Mouse (Mus musculus): ENCODE data around the gene Nphs2. TPM values are rescaled to one million over a fixed set of nuclear protein-coding genes. Genes with fewer than 3 reads are reported as not detected.
"Not testable (repeated sequence)": the region's sequence is repeated elsewhere in the genome, so short reads cannot be mapped to it uniquely, and the experiment has no call there.

Nphs2 gene
- total RNA-seq (2015; ENCODE audit: low replicate concordance), result not detected in 2 replicates
- total RNA-seq (2017; ENCODE audit: low replicate concordance), result not detected in 2 replicates

DNA sequence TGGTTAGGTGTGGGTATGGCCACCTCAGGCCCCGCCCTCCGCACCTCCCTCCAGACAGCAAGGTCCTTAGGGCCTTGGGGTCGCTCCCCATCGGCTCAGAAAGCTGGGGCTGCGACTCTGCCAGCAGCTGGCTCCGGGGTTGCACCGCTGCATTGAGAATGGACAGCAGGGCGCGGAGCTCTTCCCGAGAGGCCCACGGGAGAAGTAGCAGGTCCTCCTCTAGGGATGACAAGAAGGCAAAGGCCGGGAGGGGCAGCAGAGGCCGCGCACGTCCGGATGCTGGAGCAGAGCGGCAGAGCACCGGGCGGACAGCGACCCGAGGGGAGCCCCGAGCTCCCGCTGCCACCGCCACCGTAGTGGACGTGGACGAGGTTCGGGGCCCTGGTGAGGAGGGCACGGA is at the start of gene Nphs2:
Nphs2 (plus strand) TSS at position 98 of the 400 bp plus-strand sequence.
- ATAC-seq (replicated peaks; ENCODE audit: low FRiP score, poor library complexity, severe bottlenecking), result no peak

DNA sequence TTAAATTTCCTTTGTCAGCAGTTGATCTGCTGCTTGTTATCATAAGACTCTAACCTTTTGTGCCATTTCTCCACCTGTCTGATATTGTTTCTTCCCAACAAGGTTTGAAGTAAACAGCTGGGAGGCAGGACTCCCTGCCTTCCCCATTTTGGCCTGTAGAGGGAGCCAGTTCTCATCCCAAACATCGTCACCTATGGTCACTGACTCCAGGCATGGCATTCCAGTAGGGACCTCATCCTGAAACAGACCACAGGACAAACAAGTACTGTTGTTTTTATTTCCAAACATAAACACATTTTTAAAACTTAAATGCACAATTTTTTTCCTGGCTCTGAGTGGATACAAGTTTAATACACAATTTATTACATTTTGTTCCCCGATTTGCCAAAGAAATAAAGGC is 47.2 kb upstream of the Nphs2 start:
- no peak for ATAC-seq (replicated peaks; ENCODE audit: low FRiP score, poor library complexity, severe bottlenecking)

DNA sequence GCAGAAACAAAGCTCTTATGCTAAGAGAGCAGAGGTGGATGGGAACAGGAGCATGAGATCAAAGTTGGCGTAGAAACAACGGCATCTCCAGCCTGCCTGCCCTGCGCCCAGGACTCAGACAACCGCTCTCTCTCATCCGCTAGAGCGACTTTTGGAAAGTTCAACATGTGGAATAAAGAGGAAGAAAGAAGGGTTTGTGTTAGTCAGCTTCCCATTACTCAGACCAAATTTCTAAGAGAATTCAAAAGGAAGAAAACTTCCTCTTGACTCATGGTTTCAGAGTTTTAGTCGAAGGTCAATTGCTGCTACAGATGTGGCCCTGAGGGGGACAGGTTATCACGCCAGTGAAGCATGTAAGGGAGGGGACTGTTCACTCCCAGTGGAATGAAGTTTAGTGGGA is 46.6 kb upstream of the Nphs2 start:
- no peak for ATAC-seq (replicated peaks; ENCODE audit: low FRiP score, poor library complexity, severe bottlenecking)

DNA sequence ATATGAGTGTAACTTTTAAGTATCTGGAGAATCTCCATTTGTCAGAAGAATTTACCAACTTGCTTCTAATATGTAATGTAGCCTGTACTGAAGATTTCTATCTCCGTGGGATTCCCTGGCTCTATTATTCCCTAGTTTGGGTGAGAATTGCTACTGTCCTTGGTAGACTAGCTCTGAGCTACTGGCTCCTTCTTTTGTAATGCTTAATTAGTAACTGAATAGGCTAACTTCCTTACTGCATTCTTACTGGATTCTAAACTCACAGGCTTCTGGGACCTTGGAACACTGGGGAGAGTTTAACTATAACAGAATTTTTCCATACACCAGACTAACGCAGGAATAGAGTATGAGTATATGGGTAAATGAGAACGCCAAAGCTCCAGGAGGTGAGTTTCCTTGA is 42.0 kb upstream of the Nphs2 start:
- ATAC-seq (replicated peaks; ENCODE audit: low FRiP score, poor library complexity, severe bottlenecking), result not testable (repeated sequence)

DNA sequence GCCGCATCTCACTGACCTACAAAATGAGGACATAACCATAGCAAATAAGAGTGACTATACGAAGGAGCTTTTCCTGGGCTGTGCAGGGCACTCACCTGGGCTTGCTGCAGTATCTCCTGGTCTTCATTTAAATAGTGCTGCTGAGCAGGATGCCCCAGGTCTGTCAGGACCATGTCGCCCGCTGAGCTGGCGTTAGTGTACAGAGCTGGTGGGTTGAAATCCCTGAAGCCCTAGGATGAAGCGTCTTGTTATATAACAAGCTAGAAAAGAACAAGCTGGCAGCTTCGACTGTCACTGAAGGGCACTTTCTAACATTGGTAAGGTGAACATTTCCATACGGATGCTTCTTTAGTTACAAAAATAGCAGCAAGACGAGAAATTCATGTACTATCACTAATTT is 40.1 kb upstream of the Nphs2 start:
- ATAC-seq (replicated peaks; ENCODE audit: low FRiP score, poor library complexity, severe bottlenecking), result no peak

DNA sequence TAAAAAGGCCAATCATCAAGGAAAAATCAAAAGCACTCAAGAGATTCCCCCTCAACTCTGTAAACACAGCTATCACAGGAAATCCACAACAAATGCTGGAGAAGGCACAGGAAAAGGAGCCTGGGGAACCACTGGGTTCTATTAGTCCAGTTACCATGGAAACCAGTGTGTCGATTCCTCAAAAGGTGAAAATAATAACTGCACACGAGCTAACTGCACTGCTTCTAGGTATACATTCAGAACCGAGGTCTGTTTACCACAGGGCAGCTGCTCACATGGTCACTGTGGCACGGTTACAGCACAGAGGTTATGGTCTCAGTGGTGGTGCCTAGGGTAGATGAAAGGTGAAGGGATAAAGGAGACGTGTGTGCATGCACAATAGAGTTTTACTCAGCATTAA is 38.9 kb upstream of the Nphs2 start:
- ATAC-seq (replicated peaks; ENCODE audit: low FRiP score, poor library complexity, severe bottlenecking), result no peak

DNA sequence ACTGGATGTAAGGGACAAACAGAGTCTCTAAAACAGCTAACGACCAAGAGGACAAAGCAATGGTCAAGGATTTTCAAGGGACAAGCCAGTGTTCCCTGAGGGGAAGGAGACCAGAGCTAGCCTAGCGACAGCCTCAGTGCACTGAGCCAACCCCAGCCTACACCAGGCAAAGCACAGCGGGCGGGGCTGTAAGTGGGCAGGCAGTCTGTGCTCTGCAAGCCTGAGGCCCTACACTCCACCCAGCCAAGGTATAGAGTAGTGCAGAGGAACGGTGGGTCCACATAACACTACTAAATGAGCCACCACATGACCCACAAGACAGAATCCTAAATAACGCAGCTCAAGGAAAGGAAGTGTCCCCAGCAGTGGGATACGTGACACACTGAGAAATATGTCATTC is 36.9 kb upstream of the Nphs2 start:
- ATAC-seq (replicated peaks; ENCODE audit: low FRiP score, poor library complexity, severe bottlenecking), result no peak

DNA sequence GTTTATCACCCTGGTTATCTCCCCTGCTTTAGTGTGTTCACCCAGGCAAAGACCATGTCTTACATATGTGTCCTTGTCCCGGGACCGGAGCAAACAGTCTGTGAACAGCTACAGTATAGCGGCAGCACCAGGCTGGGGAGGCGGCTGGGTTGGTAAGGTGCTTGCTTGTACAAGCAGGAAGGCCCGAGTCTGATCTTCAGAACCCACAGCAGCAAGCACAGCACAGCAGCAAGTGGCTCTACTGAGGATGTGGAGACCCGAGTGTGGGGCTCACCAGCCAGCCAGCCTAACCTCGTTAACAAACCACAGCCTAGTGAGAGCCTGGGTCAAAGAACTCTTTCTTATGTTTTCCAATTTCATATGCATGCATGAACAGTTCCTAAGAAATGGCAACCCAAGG is 30.4 kb upstream of the Nphs2 start:
- ATAC-seq (replicated peaks; ENCODE audit: low FRiP score, poor library complexity, severe bottlenecking), result no peak

DNA sequence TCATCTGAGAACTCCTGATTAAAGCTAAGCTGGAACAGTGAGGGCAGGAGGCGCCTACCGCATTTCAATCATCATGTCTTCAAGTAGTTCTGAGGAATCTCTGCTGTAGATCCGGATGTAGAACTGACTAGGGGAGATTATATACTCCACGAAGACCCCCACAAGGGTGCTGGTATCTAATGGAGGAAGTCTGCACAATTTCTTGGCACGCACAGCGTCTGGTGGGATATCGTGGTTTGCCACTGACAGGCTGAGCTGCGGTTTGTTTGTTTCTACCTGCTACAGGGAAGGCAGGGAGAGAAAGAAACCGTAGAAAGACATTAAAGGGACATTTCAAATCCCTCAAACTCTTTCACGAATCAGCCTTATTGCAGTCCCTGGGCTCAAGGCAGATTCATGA is 26.3 kb upstream of the Nphs2 start:
- no peak for ATAC-seq (replicated peaks; ENCODE audit: low FRiP score, poor library complexity, severe bottlenecking)

DNA sequence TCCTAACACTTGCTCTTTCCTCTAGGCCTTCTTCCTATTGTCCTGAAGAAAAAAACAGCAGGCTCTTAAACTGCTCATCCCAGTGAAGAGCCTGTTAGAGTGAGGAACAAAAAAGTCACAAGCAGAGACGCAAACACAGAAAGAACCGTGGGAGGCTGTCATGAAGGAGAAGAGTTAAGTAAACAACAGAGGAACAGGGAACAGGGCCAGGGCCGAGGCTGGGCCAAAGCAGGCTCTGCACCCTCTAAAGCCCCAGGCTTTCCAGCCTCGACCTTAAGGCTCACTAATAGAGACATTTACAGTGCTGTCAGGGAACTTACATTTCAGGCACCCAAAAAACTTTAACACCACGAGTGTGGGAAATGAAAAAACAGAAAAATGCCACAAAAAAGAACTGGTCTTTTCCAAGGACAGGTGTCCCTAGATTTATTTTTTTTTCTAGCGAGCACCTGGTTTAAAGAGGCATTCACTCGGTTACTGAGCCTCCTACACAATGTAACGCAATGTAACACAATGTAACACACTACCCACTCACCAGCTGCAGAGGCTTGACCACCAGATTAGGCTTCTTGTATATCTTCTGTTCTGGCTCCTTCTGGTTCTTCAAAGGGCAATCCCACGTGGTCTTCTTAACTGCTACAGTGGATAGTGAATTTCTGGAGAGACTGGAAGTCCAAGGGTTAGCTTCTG is 25.5 kb upstream of the Nphs2 start:
- ATAC-seq (replicated peaks; ENCODE audit: low FRiP score, poor library complexity, severe bottlenecking), result no peak

DNA sequence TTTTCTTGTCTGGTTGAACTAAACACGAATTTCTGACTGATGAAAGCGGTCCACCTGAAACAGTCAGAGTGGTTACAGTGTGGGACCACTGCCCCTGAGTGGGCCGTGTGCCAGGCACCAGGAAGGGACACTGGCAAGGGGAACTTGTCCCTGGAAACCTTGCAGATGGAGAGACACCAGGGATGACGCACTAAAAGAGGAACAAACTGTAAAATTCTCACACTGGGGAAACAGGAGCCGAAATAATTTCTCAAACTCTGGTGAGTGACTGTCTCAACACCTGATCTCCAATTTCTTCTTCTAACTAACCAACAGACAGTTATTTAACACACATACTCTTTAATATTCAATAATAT is 25.0 kb upstream of the Nphs2 start:
- ATAC-seq (replicated peaks; ENCODE audit: low FRiP score, poor library complexity, severe bottlenecking), result no peak

DNA sequence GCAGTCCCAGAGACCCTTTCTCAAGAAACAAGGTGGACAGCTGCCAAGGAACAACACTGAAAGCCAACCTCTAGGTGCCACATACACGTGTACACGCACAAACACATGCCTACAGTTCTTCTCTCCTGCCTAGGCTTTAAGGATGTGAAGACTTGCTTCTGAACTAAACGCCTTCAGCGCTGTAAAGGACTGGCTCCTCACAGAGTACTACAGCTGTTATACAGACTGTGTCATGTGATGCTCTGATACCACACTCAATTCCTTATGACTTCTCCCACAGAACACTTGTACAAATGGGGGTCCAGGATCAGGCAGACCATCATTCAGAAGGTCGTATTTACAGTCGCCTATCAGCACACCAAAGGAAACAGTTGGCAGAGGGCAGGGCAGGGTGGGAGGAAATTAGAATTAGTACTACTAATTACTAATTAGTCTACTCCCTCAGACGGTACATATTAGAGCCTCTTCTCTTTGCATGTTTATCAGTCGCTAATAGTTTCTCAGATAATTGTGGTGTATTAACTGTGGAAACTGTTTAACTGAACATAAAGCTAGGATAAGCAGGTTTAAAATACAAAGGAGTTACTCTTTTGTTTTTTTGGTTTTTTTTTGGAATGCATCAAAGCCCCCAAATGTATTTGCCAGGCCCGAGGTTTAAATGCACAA is 21.8 kb upstream of the Nphs2 start:
- no peak for ATAC-seq (replicated peaks; ENCODE audit: low FRiP score, poor library complexity, severe bottlenecking)

DNA sequence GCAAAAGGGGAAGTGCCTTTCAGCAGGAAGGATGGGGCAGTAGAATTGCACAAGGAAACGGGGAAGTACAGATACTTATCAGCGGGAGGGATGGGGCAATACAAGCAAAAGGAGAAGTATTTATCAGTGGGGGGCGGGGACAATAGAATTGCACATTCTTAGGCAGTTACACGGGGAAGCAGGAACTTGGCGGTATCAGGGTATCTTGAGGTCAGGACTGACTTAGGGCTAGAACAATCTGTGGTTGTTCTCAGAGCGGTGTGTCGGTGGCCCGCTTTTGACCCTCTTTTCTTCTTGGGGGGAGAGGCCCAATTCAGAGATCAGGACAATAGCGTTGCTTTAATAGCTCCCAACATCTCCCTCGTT is 21.3 kb upstream of the Nphs2 start:
- not testable (repeated sequence) for ATAC-seq (replicated peaks; ENCODE audit: low FRiP score, poor library complexity, severe bottlenecking)

DNA sequence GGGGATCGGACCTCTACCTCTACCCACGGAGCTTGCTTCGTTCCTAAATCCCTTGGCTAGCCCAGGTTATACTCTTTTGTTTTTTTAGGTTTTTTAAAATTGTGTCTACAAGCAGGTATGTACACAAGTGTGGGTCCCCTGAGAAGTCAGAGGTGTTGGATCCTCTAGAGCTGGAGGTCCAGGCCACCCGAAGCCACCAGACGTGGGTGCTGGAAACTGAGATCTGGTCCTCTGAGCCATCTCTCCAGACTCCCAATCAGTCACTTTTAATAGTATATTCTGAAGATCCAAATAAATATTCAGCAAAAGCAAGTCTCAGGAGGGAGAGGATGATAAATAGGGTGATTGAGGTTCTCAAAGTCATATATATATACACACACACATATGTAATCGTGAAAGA is 20.5 kb upstream of the Nphs2 start:
- ATAC-seq (replicated peaks; ENCODE audit: low FRiP score, poor library complexity, severe bottlenecking), result no peak

DNA sequence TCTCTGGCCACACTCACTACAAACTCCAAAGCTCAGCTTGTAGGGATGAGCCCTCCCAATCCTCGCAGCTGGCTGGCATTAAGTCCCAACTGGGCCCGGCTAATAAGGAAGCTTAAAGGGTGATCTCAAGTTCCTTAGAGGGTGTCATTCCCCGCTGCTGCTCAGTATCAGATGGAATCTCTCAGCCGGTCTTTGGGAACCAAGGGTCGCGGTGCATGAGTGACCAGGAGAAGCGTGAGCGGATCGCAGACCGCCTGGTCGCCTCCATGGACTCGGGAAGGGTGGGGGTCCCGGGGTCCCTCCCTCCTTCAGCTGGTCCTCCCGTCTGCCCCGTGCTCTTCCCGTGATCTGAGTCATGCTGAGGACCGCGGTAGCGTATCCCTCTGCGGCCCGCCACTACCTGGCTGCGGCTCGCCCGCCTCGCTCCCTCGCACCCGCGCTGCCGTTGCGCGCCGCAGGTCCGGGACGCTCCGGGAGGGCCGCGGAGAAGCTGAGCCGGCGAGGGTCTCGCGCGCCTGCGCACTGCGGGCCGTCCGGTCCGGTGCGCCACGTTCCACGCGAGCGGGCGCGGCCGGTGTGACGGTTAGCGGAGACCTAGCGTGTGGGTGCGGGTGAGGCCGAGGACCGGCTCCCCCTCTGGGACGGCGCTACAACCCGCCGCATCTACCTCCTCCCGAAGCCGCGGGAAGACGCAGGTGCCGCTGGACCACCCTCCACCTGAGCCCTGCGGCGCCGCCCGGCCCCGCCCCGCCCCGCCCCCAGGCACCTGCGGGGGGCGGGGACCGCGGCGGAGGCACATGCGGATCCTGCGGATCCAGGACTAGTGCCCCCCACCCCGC is 7.4 kb upstream of the Nphs2 start, which contains the start of gene Tdrd5:
Tdrd5 (minus strand) TSS at position 754 of the 839 bp plus-strand sequence.
- no peak for ATAC-seq (replicated peaks; ENCODE audit: low FRiP score, poor library complexity, severe bottlenecking)

DNA sequence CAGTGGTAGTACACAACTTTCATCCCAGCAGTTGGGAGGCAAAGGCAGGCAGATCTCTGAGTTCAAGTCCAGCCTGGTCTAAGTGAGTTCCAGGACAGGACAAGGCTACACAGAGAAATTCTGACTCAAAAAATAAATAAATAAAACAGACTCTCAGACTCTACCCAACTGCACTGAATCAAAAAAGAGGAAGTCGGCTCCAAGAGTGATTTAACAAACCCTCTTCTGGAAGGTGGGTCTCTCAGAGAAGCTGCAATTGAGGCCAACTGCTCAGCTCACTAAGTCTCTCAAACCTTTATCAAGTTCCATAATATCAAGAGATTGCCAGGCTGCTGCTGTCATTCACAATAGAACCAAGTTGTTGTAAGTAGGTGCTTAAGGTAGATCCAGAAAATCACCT is 1.9 kb upstream of the Nphs2 start:
- ATAC-seq (replicated peaks; ENCODE audit: low FRiP score, poor library complexity, severe bottlenecking), result no peak

DNA sequence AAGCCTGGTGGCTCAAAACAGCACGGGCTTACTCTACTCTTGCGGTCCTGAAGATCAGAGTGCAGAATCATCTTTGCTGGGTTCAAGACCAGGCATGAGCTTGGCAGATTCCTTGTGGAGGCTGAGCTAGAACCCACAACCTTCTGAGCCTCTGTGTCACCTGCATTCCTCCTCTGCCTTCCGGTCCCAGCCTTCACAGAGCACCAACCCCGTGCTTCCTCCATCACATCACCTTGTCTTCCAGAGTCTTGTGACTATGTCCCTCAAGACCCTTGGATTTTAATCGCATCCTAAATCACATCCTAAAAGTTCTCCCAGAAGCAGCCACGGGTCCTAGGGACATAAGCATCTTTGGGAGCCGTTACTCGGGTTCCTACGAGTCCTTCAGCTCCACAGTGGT is 12.6 kb downstream of the Nphs2 start:
- ATAC-seq (replicated peaks; ENCODE audit: low FRiP score, poor library complexity, severe bottlenecking), result no peak; the same call in 1 of the 2 replicates

DNA sequence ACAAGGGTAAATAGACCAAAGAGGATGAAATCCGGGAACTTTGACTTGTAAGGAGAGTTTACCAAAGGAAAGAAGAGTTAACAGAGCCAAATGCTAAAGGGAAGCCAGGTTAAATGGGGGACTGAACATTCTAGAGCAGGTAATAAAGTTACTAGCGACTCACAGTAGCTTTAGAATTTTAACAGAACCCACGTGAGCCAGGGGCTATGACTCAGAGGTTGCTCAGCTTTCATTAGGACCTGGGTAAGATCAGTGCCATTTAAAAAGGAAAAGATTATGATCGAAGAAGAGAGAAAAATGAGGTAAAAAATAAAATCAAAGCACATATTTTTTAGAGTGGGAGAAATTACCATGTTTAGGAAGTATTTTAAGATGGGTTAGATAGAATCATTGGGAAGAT is 30.3 kb downstream of the Nphs2 start:
- ATAC-seq (replicated peaks; ENCODE audit: low FRiP score, poor library complexity, severe bottlenecking), result no peak

DNA sequence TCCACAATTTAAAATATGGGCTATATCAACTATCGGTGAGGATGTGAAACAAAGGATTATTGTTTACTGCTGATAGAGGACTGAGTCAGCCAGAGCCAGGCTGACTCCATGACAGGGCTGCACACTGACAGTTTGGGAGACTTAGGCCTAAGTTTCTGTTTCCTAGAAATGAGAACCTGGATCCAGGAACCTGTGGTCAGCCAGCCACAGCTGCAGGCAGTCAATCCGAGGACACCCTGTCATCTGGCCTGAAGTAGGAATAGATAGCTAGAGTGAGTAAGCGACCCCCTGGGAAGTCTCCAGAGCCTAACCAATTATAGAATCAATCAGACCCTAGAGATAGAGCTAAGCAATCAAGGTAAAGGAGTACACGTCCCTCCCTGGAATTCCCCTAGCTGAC is 33.9 kb downstream of the Nphs2 start:
- ATAC-seq (replicated peaks; ENCODE audit: low FRiP score, poor library complexity, severe bottlenecking), result no peak

DNA sequence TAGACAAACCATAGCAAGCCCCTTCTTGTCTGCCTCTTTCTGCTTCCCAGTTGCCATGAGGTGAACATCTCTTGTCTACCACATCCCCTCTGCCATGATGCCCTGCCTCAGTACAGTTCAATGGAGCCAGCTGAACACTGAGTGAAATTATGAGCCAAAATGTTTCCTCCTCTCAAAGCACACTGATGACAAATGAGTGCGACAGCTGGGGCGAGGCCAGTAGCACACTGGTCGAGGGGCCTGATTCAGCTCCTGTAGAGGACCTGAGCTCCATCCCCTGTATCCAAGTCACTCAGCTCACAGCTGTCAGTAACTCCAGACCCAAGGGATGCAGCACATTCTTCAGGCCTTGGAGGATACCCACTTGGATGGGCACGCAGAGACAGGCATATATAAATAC is 35.1 kb downstream of the Nphs2 start:
- no peak for ATAC-seq (replicated peaks; ENCODE audit: low FRiP score, poor library complexity, severe bottlenecking)

DNA sequence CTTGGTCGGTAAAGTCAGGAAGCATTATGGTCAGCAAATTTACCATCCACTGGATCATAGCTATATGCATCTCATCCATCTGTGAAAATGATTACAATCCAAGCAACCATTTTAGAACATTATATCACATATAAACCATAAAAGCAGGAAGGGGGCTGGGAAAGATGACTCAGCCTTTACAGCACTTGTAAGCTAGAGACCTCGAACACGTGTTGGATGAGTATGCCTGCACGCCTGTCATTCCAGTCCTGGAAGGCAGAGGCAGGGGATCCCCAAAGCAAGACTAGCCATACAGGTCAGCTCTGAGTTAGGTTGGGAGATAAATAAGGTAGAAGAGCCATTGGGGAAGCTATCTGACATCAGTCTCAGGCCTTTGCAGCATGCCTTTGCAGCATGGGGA is 38.5 kb downstream of the Nphs2 start:
- ATAC-seq (replicated peaks; ENCODE audit: low FRiP score, poor library complexity, severe bottlenecking), result no peak

Measured in erythroblast, adult 5-6 weeks (primary cell).